ENCODE assay signal across 21 mouse cellular contexts in the genomic region with DNA sequence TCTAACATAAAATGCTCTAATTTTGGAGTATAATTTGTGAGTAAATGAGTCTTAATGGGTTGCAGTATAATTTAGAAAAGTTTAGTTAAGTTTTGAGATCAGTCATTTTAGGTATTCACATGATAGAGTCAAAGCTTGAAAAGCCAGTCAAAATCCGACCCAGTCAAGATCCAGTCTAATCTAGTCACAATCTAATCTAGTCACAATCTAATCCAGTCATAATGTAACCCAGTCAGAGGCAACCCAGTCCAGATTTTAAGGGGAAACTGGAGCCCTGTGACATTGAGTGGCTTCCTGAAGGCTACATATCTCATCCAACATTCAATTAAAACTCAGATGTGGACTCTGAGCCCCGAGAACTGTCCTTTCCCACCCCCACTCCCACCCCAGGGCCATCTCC.
A peak's percentile ranks its signal among the peaks of the same experiment; 100 is the strongest.
DNase-seq lines count a peak whose midpoint lies in the region; ATAC-seq and TF ChIP-seq lines count a peak whose summit lies in the region.
"Had no signal": no experiment of that assay in that cellular context is flagged by ENCODE, and none has a peak within 500 bp of the region (broad histone marks: within the 10 kb centered on the region; RNA-seq: fewer than 3 reads in every experiment).

No protein-coding gene starts in this region.

- H3K79me2 ChIP-seq in CH12.LX (replicated peaks; ENCODE audit: control insufficient read depth, extremely low read depth, insufficient read depth, poor library complexity, severe bottlenecking) = no peaks in the 10 kb centered on the region

- no peaks in the 10 kb centered on the region for H3K9me3 ChIP-seq in lung, embryonic 14.5 days (ENCODE audit: low read depth, low read length)
- no peaks in the 10 kb centered on the region for H3K9me3 ChIP-seq in lung, embryonic 16.5 days (ENCODE audit: control insufficient read depth, low read length)
- peaks cover 2% of the 10 kb centered on the region for H3K9me3 ChIP-seq in CH12.LX (replicated peaks; ENCODE audit: low read length)
- H3K9me3 ChIP-seq: embryonic facial prominence, embryonic 10.5 days; embryonic facial prominence, embryonic 12.5 days; forebrain, embryonic 13.5 days; forebrain, embryonic 15.5 days had no signal

- peak overlapping the region; percentile 19; the same call in 1 of the 2 replicates for H3K27ac ChIP-seq in lung, embryonic 14.5 days (ENCODE audit: low read depth)
- peak overlapping the region; percentile 14; the same call in 1 of the 2 replicates for H3K27ac ChIP-seq in lung, embryonic 16.5 days (ENCODE audit: low read length)
- H3K27ac ChIP-seq in CH12.LX (ENCODE audit: insufficient read depth, low read depth) = peak overlapping the region; percentile 95; the same call in 1 of the 2 replicates
- H3K27ac ChIP-seq: embryonic facial prominence, embryonic 10.5 days; embryonic facial prominence, embryonic 12.5 days; forebrain, embryonic 13.5 days; forebrain, embryonic 15.5 days had no signal

- no peak overlapping the region for H3K4me3 ChIP-seq in lung, embryonic 14.5 days (ENCODE audit: low read depth, low read length)
- no peak overlapping the region for H3K4me3 ChIP-seq in lung, embryonic 16.5 days (ENCODE audit: low read length)
- H3K4me3 ChIP-seq in CH12.LX (replicated peaks in 1 of 3; ENCODE audit: low read depth in 2 of 3, low read length in 2 of 3, poor library complexity in 1 of 3) = no peak overlapping the region
- H3K4me3 ChIP-seq: embryonic facial prominence, embryonic 10.5 days; embryonic facial prominence, embryonic 12.5 days; forebrain, embryonic 13.5 days; forebrain, embryonic 15.5 days had no signal

- no peaks in the 10 kb centered on the region for H3K36me3 ChIP-seq in lung, embryonic 14.5 days (ENCODE audit: insufficient read depth)
- H3K36me3 ChIP-seq in lung, embryonic 16.5 days (ENCODE audit: control insufficient read depth, insufficient read depth, low read length) = no peaks in the 10 kb centered on the region
- H3K36me3 ChIP-seq in CH12.LX (replicated peaks in 1 of 2; ENCODE audit: control insufficient read depth in 1 of 2, insufficient read depth in 1 of 2, low read length in 1 of 2) = peaks cover 0 to 8% of the 10 kb centered on the region in 2 experiments
- H3K36me3 ChIP-seq: embryonic facial prominence, embryonic 10.5 days; embryonic facial prominence, embryonic 12.5 days; forebrain, embryonic 15.5 days; G1E had no signal

- 47% methylated on average over 2 of the region's 2 CpGs for WGBS in lung, embryonic 14.5 days
- WGBS in lung, embryonic 16.5 days = 64% methylated on average over 2 of the region's 2 CpGs

- no peaks in the 10 kb centered on the region for H3K4me1 ChIP-seq in lung, embryonic 14.5 days (ENCODE audit: insufficient read depth)
- no peaks in the 10 kb centered on the region; the same call in 1 of the 2 replicates for H3K4me1 ChIP-seq in lung, embryonic 16.5 days (replicated peaks; ENCODE audit: control insufficient read depth, insufficient read depth, low read length)
- peaks cover 12 to 48% of the 10 kb centered on the region in 2 experiments for H3K4me1 ChIP-seq in CH12.LX (ENCODE audit: control insufficient read depth in 1 of 2, insufficient read depth in 2 of 2)
- H3K4me1 ChIP-seq: embryonic facial prominence, embryonic 10.5 days; embryonic facial prominence, embryonic 12.5 days; forebrain, embryonic 13.5 days; forebrain, embryonic 15.5 days had no signal

- H3K9ac ChIP-seq in lung, embryonic 14.5 days = no peak overlapping the region
- no peak overlapping the region for H3K9ac ChIP-seq in lung, embryonic 16.5 days (ENCODE audit: low read length)
- H3K9ac ChIP-seq in CH12.LX (ENCODE audit: insufficient read depth, low read depth) = peak overlapping the region; percentile 55
- H3K9ac ChIP-seq: embryonic facial prominence, embryonic 12.5 days; forebrain, embryonic 13.5 days; forebrain, embryonic 15.5 days had no signal

- H3K27me3 ChIP-seq in lung, embryonic 14.5 days (ENCODE audit: insufficient read depth, low read length) = no peaks in the 10 kb centered on the region
- no peaks in the 10 kb centered on the region for H3K27me3 ChIP-seq in lung, embryonic 16.5 days (ENCODE audit: control insufficient read depth, insufficient read depth, low read depth, low read length)
- H3K27me3 ChIP-seq in CH12.LX (replicated peaks) = no peaks in the 10 kb centered on the region
- H3K27me3 ChIP-seq: embryonic facial prominence, embryonic 12.5 days; forebrain, embryonic 13.5 days; forebrain, embryonic 15.5 days had no signal

- TF ChIP-seq EP300 in CH12.LX (IDR thresholded peaks at IDR 0.05; ENCODE audit: low read length) = peak; percentile 12; the same call in 1 of the 2 replicates

- no peak for TF ChIP-seq CTCF in lung, embryonic 14.5 days (IDR thresholded peaks at IDR 0.05; ENCODE audit: low read depth)
- TF ChIP-seq CTCF in CH12.LX (conservative IDR thresholded peaks at IDR 0.05 in 1 of 2, IDR thresholded peaks at IDR 0.05 in 1 of 2; ENCODE audit: low read depth in 2 of 2, low read length in 2 of 2) = no peak

- in situ Hi-C loops in CH12.LX (cut with MboI; ENCODE audit: low pct_ligation_motif_present, low pct_unique_long_range_greater_than_20kb, low sequenced_read_pairs) = no loop called here

- 0 out of 2 replicates have a peak, but pooled peaks have one; percentile 2 for ATAC-seq in lung, embryonic 14.5 days (ENCODE audit: insufficient read depth)
- no peak for ATAC-seq in lung, embryonic 16.5 days (ENCODE audit: low read depth)
- ATAC-seq: activated CD4-positive, CD25-positive, alpha-beta regulatory T cell, adult 4 months; forebrain, embryonic 13.5 days; forebrain, embryonic 15.5 days; Patski had no signal

- TF ChIP-seq POLR2A in CH12.LX (IDR thresholded peaks at IDR 0.05; ENCODE audit: low read depth, low read length) = no peak

- DNase-seq in lung, embryonic 14.5 days = no peak
- DNase-seq in lung, postnatal 36 days = no peak
- no peak for DNase-seq in lung, postnatal 4 days
- peak; percentile 55 for DNase-seq in CH12.LX (ENCODE audit: extremely low read depth)
- no peak for DNase-seq in gastrocnemius, adult 8-10 months (ENCODE audit: low spot score in 2 of 2)
- DNase-seq: adrenal gland, adult 8-10 months; adrenal gland, postnatal 14 days; adrenal gland, postnatal 36 days; cerebellum, adult 11-12 months; cerebellum, adult 2 months; cerebellum, adult 9-10 months; cerebellum, postnatal 10 days; cerebellum, postnatal 25 days had no signal

- H3K4me2 ChIP-seq in lung, embryonic 14.5 days = no peak overlapping the region
- no peak overlapping the region for H3K4me2 ChIP-seq in lung, embryonic 16.5 days (ENCODE audit: low read depth, low read length)
- peak overlapping the region; percentile 63 for H3K4me2 ChIP-seq in CH12.LX (ENCODE audit: insufficient read depth, low read depth, poor library complexity, severe bottlenecking)
- H3K4me2 ChIP-seq: embryonic facial prominence, embryonic 12.5 days; forebrain, embryonic 13.5 days; forebrain, embryonic 15.5 days had no signal

- dilution Hi-C loops in CH12.LX (cut with MboI; ENCODE audit: extremely low pct_ligation_motif_present, extremely low pct_unique_long_range_greater_than_20kb, low sequenced_read_pairs) = no loop called here

- TF ChIP-seq RAD21 in CH12.LX (IDR thresholded peaks at IDR 0.05; ENCODE audit: low read depth, low read length) = no peak

TF ChIP-seq in CH12.LX, 34 proteins besides CTCF, POLR2A, EP300 and RAD21:
- TF ChIP-seq SIN3A (IDR thresholded peaks at IDR 0.05; ENCODE audit: low read length) = peak; percentile 49; the same call in 1 of the 2 replicates
- no peak for TF ChIP-seq RCOR1 (conservative IDR thresholded peaks at IDR 0.05; ENCODE audit: low read depth, low read length)
- TF ChIP-seq UBTF (IDR thresholded peaks at IDR 0.05; ENCODE audit: low read depth, low read length) = no peak
- peak; percentile 68; the same call in 1 of the 2 replicates for TF ChIP-seq IRF4 (IDR thresholded peaks at IDR 0.05; ENCODE audit: low read depth, low read length)
- TF ChIP-seq MYC (IDR thresholded peaks at IDR 0.05; ENCODE audit: low read depth, low read length) = no peak
- TF ChIP-seq TBP (conservative IDR thresholded peaks at IDR 0.05; ENCODE audit: low read depth, low read length) = no peak
- peak; percentile 38; the same call in 1 of the 2 replicates for TF ChIP-seq JUND (conservative IDR thresholded peaks at IDR 0.05; ENCODE audit: low read depth, low read length)
- 0 out of 2 replicates have a peak, but pooled peaks have one; percentile 6 for TF ChIP-seq ETS1 (conservative IDR thresholded peaks at IDR 0.05; ENCODE audit: low read depth, low read length)
- no peak for TF ChIP-seq BHLHE40 (IDR thresholded peaks at IDR 0.05; ENCODE audit: low read depth, low read length)
- TF ChIP-seq CHD1 (IDR thresholded peaks at IDR 0.05; ENCODE audit: low read depth, low read length) = peak; percentile 65; the same call in 1 of the 2 replicates
- no peak for TF ChIP-seq E2F4 (IDR thresholded peaks at IDR 0.05; ENCODE audit: insufficient replicate concordance, low read depth, low read length)

Comparison
In these comparisons a context has a peak if more than half of its experiments do, and no peak if none do; other contexts are left out.
1. H3K27ac ChIP-seq: peak in every context shown above with its lines; median percentile 95 in CH12.LX; 19 in lung, embryonic 14.5 days; 14 in lung, embryonic 16.5 days.